Mouse (Mus musculus) forebrain, embryonic 11.5 days (tissue): Measurements from ENCODE around the gene Uhmk1. TPM values are rescaled to one million over a fixed set of nuclear protein-coding genes. Genes with fewer than 3 reads are reported as not detected.
A peak's percentile ranks its signal among the peaks of the same experiment; 100 is the strongest.

Source experiments
- ATAC-seq: fragments of 200-750 bp; cut with Nextera tagmentation; replicated peaks from 2 replicates; pipeline ENCODE4 v1.8.0; 2017; ENCODE audit warnings: moderate TSS enrichment; ENCODE audit not compliant: low FRiP score
- DNase-seq: peaks from one replicate; pipeline ENCODE4 v3.0.0-alpha.2; 2017; ENCODE audit warnings: low spot score
- H3K27ac ChIP-seq: fragments of 300-500 bp; sonication (generic); 2 replicates; pipeline ENCODE4 v1.5.1; 2014; ENCODE audit warnings: low read depth, low read length
- H3K27me3 ChIP-seq: fragments of 300-500 bp; sonication (generic); 2 replicates; pipeline ENCODE4 v1.6.1; 2014; ENCODE audit warnings: mild to moderate bottlenecking, low read length, mixed read lengths; ENCODE audit not compliant: control insufficient read depth, insufficient read depth
- H3K36me3 ChIP-seq: fragments of 300-500 bp; sonication (generic); 2 replicates; pipeline ENCODE4 v1.6.1; 2014; ENCODE audit warnings: mild to moderate bottlenecking, low read length, moderate library complexity, mixed read lengths; ENCODE audit not compliant: control insufficient read depth, insufficient read depth
- H3K4me1 ChIP-seq: fragments of 300-500 bp; sonication (generic); replicated peaks from 2 replicates; pipeline ENCODE4 v1.6.1; 2014; ENCODE audit warnings: low read length, mixed read lengths; ENCODE audit not compliant: control insufficient read depth, insufficient read depth
- H3K4me2 ChIP-seq: fragments of 300-500 bp; sonication (generic); 2 replicates; pipeline ENCODE4 v1.6.1; 2014; ENCODE audit warnings: low read depth, mild to moderate bottlenecking, low read length, moderate library complexity, mixed read lengths; ENCODE audit not compliant: severe bottlenecking
- H3K4me3 ChIP-seq: fragments of 300-500 bp; sonication (generic); 2 replicates; pipeline ENCODE4 v1.5.1; 2014; ENCODE audit warnings: low read depth, low read length
- H3K9ac ChIP-seq: fragments of 300-500 bp; sonication (generic); 2 replicates; pipeline ENCODE4 v1.6.1; 2014; ENCODE audit warnings: low read length
- H3K9me3 ChIP-seq: fragments of 300-500 bp; sonication (generic); 2 replicates; pipeline ENCODE4 v1.6.1; 2016; ENCODE audit warnings: low read length, mixed read lengths; ENCODE audit not compliant: control insufficient read depth
- WGBS: fragments of 180-500 bp; shearing (Covaris S2); extraction: QIAGEN DNeasy Blood & Tissue Kit; methylation state at CpG from one replicate; pipeline ENCODE4 v1.1.7; 2014; 5-methylcytosine and 5-hydroxymethylcytosine counted together
- polyA plus RNA-seq: library from polyadenylated mRNA; unstranded; fragments of >200 nt; fragmentation: Nextera tagmentation; extraction: Ambion mirVana; gene quantifications from 2 replicates; pipeline ENCODE4 v1.2.1, GENCODE M21; 2014

The Uhmk1 gene
- polyA plus RNA-seq, 1 experiment from 2014 or later, result 16.7 TPM

DNA sequence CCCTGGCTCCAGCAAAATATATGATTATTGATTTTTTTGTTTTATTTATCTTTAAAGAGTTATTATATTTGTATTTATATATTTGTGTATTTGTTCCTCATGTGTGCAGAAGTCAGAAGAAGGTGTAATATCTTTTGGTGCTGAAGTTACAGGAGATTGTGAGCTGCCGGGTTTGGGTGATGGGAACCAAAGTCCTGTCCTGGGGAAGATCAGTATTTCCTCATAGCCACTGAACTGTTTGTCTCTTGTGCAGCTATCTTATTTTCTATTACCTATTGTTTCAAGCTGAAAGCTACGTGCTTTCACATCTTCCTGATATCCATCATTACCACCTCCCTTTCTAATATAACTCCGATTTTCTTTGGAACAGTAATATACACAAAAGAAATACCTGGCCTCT, 393 bp upstream of the Uhmk1 start:
- Histone ChIP-seq H3K4me2 (peak overlapping the region; percentile 34; the same call in 1 of the 2 replicates), H3K9me3 (no peaks in the 10 kb centered on the region)
- 77% methylated on average over 3 of the region's 3 CpGs for WGBS

DNA sequence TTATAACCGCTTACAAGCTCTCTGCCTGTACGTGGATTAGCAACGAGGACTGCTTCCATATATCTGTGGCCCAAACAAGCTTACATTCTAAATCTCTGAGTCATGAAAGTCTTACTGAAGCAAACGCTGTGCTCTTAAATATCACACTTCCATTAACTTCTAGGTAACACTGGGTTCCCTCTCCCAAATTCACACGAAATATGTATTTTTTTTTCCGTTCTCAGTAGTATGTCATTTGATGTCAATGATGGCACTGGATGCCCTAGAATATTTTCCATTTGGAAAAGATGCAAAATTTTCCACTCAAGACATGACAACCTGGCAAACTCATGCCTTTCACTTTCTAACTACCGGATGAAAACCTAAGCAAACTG, 827 bp downstream of the Uhmk1 start:
- H3K27me3 ChIP-seq, result no peaks in the 10 kb centered on the region
- DNase-seq (no peak), ATAC-seq (no peak)
- no peaks in the 10 kb centered on the region for H3K4me1 ChIP-seq
- H3K36me3 ChIP-seq, result no peaks in the 10 kb centered on the region; the same call in 1 of the 2 replicates
- peak overlapping the region; percentile 77 for H3K4me2 ChIP-seq
- peak overlapping the region; percentile 89 for H3K4me3 ChIP-seq
- H3K9ac ChIP-seq, result peak overlapping the region; percentile 89
- no peaks in the 10 kb centered on the region for H3K9me3 ChIP-seq
- 43% methylated on average over 7 of the region's 7 CpGs for WGBS
- H3K27ac ChIP-seq, result no peak overlapping the region

More for the DNA sequence above, 393 bp upstream of the Uhmk1 start:
- peak; percentile 19; the same call in 1 of the 2 replicates for ATAC-seq
- no peaks in the 10 kb centered on the region for H3K27me3 ChIP-seq
- H3K9ac ChIP-seq, result no peak overlapping the region; the same call in 1 of the 2 replicates
- no peaks in the 10 kb centered on the region; the same call in 1 of the 2 replicates for H3K36me3 ChIP-seq
- peak overlapping the region; percentile 89 for H3K4me3 ChIP-seq
- no peaks in the 10 kb centered on the region for H3K4me1 ChIP-seq
- no peak overlapping the region for H3K27ac ChIP-seq
- DNase-seq, result no peak

DNA sequence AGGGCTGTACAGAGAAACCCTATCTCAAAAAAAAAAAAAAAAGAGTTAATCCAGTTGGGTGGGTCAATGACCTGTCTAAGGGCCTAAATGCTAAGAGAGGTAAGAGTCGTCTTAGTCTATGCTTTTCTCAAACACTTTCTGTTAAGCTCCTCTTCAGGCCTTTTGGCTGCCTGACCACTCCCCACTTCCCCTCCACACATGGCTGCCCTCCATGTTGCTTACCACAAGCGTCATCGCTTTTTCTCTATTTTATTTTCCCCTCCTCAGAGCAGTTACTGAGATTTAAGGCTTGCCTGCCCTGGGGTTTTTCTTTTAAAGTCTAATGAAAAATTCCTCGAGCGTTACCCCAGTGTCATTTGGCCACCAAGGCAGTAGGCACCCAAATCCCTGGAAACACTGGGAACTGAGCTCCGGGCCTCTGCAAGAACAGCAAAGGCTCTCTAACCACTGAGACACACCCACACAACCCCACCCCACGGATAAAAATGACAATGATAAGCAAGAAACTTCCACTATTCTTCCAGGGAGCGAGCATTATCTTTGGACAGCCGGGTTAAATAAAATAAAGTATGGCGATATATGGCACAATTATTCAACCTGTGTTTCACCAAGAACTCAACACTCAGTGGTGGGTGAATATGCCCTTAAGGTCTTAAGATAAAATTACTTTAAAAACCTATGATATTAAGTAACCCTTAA, 1.9 kb downstream of the Uhmk1 start:
- DNase-seq (no peak), ATAC-seq (no peak)
- Histone ChIP-seq H3K36me3 (no peaks in the 10 kb centered on the region; the same call in 1 of the 2 replicates), H3K4me3 (no peak overlapping the region), H3K4me2 (no peak overlapping the region), H3K9ac (no peak overlapping the region), H3K27me3 (no peaks in the 10 kb centered on the region), H3K9me3 (no peaks in the 10 kb centered on the region), H3K27ac (no peak overlapping the region), H3K4me1 (no peaks in the 10 kb centered on the region)
- 92% methylated on average over 10 of the region's 10 CpGs for WGBS

DNA sequence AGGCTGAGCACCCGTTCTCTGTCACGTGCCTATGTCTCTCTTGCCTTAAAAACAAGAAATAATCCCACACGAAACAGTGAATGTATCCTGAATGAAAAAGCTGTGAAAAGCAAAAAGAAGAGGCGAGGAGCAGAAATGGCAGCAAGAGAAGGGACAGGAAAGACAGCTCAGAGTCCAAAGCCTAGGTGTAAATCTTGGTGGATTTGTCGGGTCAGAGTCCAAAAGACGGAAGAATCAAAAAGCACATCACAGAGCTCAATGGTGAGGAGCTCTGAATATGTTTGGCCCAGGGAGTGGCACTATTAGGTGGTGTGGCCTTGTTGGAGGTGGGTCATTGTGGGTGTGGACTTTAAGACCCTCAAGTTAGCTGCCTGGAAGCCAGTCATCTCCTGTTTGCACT, 8.8 kb downstream of the Uhmk1 start:
- ATAC-seq, result no peak
- DNase-seq, result no peak
- H3K4me3 ChIP-seq, result no peak overlapping the region
- H3K4me1 ChIP-seq, result no peaks in the 10 kb centered on the region
- no peak overlapping the region for H3K4me2 ChIP-seq
- H3K27me3 ChIP-seq, result no peaks in the 10 kb centered on the region
- H3K9me3 ChIP-seq, result no peaks in the 10 kb centered on the region
- peaks cover 13% of the 10 kb centered on the region for H3K36me3 ChIP-seq
- 94% methylated on average over 6 of the region's 6 CpGs for WGBS
- no peak overlapping the region for H3K9ac ChIP-seq
- H3K27ac ChIP-seq, result no peak overlapping the region

DNA sequence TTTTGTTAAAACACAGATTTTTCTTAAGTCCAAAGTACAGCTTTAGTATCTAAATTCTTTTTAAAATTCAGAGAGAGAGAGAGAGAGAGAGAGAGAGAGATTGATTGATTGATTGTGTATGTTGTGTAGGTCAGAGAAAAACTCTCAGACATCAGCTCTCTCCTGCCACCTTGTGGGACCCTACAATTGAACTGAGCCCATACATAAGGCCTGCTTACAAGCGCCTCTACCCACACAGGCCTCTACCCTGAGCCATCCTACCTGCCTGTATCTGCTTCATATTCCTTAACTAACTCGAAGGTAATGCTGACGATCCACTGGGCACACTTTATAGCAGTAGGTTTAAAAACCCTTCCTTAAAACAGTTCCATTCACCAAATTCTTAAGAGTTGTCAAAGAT, 14.8 kb downstream of the Uhmk1 start:
- DNase-seq, result no peak
- WGBS, result 74% methylated on average over 3 of the region's 3 CpGs
- H3K27ac ChIP-seq, result no peak overlapping the region
- H3K4me2 ChIP-seq, result no peak overlapping the region
- H3K27me3 ChIP-seq, result no peaks in the 10 kb centered on the region
- H3K9me3 ChIP-seq, result no peaks in the 10 kb centered on the region
- no peak overlapping the region for H3K4me3 ChIP-seq
- H3K4me1 ChIP-seq, result no peaks in the 10 kb centered on the region
- peaks cover 7% of the 10 kb centered on the region for H3K36me3 ChIP-seq
- no peak for ATAC-seq
- no peak overlapping the region for H3K9ac ChIP-seq

DNA sequence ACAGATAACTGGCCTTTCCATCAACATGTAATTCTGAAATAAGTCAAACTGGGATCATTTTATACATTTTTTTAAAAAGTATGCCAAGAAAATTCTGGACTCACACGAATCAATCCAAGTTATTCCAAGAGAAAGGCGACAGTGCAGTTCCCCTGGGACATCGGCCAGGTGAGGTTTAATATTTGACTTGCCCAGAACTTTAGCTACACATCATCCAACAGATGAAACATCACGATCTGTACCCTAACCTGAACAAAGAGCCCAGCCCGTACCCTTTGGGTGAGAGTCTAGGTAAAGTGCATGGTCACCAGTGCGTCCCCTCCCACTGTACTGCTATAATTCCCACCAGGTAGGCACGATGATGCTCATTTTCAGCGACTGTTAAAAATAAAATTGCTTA, 19.0 kb downstream of the Uhmk1 start:
- DNase-seq (no peak), ATAC-seq (no peak)
- no peak overlapping the region for H3K27ac ChIP-seq
- no peak overlapping the region for H3K4me2 ChIP-seq
- peaks cover 3% of the 10 kb centered on the region for H3K36me3 ChIP-seq
- H3K4me1 ChIP-seq, result no peaks in the 10 kb centered on the region
- H3K27me3 ChIP-seq, result no peaks in the 10 kb centered on the region
- WGBS, result 93% methylated on average over 8 of the region's 8 CpGs
- H3K9ac ChIP-seq, result no peak overlapping the region
- no peaks in the 10 kb centered on the region for H3K9me3 ChIP-seq
- H3K4me3 ChIP-seq, result no peak overlapping the region

DNA sequence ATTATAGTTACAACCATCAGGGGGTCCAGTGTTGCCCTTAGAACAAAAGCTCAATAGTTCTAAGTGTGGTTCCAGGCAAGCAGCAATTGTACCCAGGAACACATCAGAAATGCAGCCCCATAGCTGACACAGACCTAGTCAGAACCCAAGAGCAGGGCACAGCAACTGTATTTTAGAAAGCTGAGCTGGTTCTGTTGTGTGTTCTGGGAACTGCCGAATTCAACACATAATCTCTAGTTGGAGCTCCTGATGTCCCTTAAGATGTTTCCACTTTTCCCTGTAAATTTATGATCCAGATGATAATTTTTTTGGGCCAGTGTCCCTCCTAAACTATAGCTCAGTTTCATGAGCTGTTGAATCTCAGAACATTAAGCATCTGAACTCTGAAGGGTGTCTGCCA, 23.3 kb downstream of the Uhmk1 start:
- Histone ChIP-seq H3K27me3 (no peaks in the 10 kb centered on the region), H3K9ac (no peak overlapping the region), H3K36me3 (no peaks in the 10 kb centered on the region; the same call in 1 of the 2 replicates), H3K4me2 (no peak overlapping the region), H3K4me3 (no peak overlapping the region), H3K27ac (no peak overlapping the region), H3K9me3 (no peaks in the 10 kb centered on the region), H3K4me1 (no peaks in the 10 kb centered on the region)
- 85% methylated on average over 1 of the region's 1 CpGs for WGBS
- DNase-seq (no peak), ATAC-seq (no peak)

DNA sequence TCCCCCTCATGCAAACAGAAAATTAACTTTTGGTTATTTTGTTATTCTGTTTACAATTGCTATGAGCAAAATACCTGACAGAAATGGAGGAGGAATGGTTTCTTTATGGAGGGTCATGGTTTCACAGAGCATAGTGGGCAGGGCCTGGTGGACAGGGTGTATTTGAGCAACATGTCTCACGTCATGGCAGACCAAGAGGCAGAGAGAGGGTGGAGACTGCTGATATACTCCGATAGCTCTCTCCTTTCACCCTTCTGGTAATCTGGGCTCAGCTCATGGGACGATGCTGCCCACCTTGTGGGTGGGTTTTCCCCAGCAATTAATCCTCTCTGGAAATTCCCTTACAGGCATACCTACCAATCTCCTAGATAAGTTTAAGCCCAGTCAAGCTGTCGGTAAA, 25.0 kb downstream of the Uhmk1 start:
- H3K4me3 ChIP-seq, result no peak overlapping the region
- H3K9ac ChIP-seq, result no peak overlapping the region
- 86% methylated on average over 4 of the region's 4 CpGs for WGBS

DNA sequence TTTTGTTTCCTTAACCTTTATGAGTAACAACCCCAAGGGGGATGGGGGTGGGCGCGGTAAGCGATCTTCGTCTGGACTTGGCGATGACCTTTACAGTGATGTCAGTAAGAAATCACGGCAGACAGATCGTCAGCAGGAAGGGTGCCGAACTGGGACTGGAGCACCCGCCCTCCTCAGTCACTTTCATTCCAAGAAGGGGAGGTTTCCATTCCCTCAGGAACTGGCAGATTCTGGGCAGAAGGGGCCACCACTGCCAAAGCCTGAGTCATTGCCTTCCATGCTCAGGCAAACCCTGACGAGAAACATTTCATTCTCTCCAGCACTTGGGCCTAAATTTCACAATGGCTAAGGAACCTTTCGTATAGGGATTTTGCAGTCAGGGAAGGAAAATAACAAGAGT, 26.6 kb downstream of the Uhmk1 start:
- H3K27me3 ChIP-seq, result no peaks in the 10 kb centered on the region
- DNase-seq (no peak), ATAC-seq (no peak)
- H3K27ac ChIP-seq, result no peak overlapping the region
- H3K36me3 ChIP-seq, result no peaks in the 10 kb centered on the region
- no peak overlapping the region for H3K9ac ChIP-seq
- H3K4me1 ChIP-seq, result no peaks in the 10 kb centered on the region
- H3K4me2 ChIP-seq, result no peak overlapping the region
- no peak overlapping the region for H3K4me3 ChIP-seq
- no peaks in the 10 kb centered on the region for H3K9me3 ChIP-seq
- WGBS, result 87% methylated on average over 11 of the region's 11 CpGs

More for the DNA sequence above, 25.0 kb downstream of the Uhmk1 start:
- H3K4me2 ChIP-seq, result no peak overlapping the region
- DNase-seq (no peak), ATAC-seq (no peak)
- H3K27me3 ChIP-seq, result no peaks in the 10 kb centered on the region
- H3K9me3 ChIP-seq, result no peaks in the 10 kb centered on the region
- H3K27ac ChIP-seq, result no peak overlapping the region
- H3K36me3 ChIP-seq, result no peaks in the 10 kb centered on the region; the same call in 1 of the 2 replicates
- H3K4me1 ChIP-seq, result no peaks in the 10 kb centered on the region
